ENCODE assay signal across 16 mouse cellular contexts in genomic region chr9:118161536-118161935, GRCm38 (mm10).
"Had no signal": no experiment of that assay in that cellular context is flagged by ENCODE, and none has a peak within 500 bp of the region (broad histone marks: within the 10 kb centered on the region; RNA-seq: fewer than 3 reads in every experiment).

No protein-coding gene starts in this region.

- H3K9ac ChIP-seq: limb, embryonic 15.5 days; liver, embryonic 15.5 days; lung, embryonic 15.5 days; midbrain, embryonic 15.5 days; neural tube, embryonic 12.5 days had no signal

- DNase-seq: layer of hippocampus, adult 9-11 months; layer of hippocampus, postnatal 36 days; lung, postnatal 14 days; thymus, adult 2 months; thymus, postnatal 36 days had no signal

- H3K27ac ChIP-seq: hindbrain, postnatal 0 days; kidney, postnatal 0 days; limb, embryonic 15.5 days; liver, embryonic 15.5 days; lung, embryonic 15.5 days; macrophage; midbrain, embryonic 15.5 days; neural tube, embryonic 12.5 days; stomach, postnatal 0 days had no signal

- H3K27me3 ChIP-seq: limb, embryonic 15.5 days; liver, embryonic 15.5 days; lung, embryonic 15.5 days; megakaryocyte, embryonic 14.5 days; midbrain, embryonic 15.5 days; neural tube, embryonic 12.5 days had no signal

- H3K4me2 ChIP-seq: limb, embryonic 15.5 days; liver, embryonic 15.5 days; lung, embryonic 15.5 days; midbrain, embryonic 11.5 days; midbrain, embryonic 15.5 days; neural tube, embryonic 12.5 days had no signal

- H3K36me3 ChIP-seq: limb, embryonic 15.5 days; liver, embryonic 15.5 days; lung, embryonic 15.5 days; midbrain, embryonic 15.5 days; neural tube, embryonic 12.5 days had no signal

- H3K9me3 ChIP-seq: limb, embryonic 15.5 days; liver, embryonic 15.5 days; lung, embryonic 15.5 days; megakaryocyte, embryonic 14.5 days; midbrain, embryonic 15.5 days; neural tube, embryonic 12.5 days had no signal

- ATAC-seq: hindbrain, postnatal 0 days; midbrain, embryonic 15.5 days had no signal

- H3K4me3 ChIP-seq: limb, embryonic 15.5 days; liver, embryonic 15.5 days; lung, embryonic 15.5 days; megakaryocyte, embryonic 14.5 days; midbrain, embryonic 15.5 days; neural tube, embryonic 12.5 days had no signal

- H3K4me1 ChIP-seq: limb, embryonic 15.5 days; lung, embryonic 15.5 days; midbrain, embryonic 15.5 days; neural tube, embryonic 12.5 days had no signal
